Mouse (Mus musculus) frontal cortex, postnatal 14 days (tissue): Measurements from ENCODE around the gene Ranbp17.

Experiments used
- DNase-seq, 2 experiments: peaks; one replicate each; pipeline ENCODE4 v3.0.0; 2022; ENCODE audit warnings: low spot score in 2 of 2

The Ranbp17 gene

DNA sequence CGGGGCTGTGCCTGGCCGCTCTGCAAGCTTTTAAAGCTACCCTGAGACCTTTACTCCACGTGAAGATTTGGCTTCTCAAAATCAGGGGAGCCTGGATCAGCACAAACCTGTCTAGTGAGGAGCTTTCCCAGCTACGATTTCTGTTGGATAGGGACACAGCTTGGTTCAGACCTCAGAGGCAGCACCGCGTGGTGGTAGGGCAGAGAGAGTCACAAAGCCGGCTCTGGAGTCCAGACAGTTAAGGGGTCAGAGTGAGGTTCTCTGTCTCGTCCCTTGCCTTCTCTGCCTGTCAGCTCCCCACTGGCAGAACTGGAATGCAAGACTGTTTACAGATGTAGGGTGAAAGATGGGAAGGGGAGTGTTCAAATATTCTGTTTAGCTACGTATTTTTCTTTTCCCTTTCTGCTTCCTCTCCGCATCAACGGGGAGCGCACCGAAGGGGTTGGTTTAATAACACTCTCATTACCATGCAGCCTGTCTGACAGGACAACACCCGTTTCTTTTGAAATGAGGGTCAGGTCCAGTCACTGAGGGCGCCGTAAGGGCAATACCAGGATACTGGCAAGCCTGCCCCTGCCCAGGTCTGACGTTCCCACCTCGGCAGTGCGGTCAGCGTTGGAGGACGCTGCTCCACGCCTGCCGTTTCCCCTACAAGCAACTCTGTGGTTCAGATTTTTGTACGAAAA lies 317.0 kb downstream of the Ranbp17 start:
- no peak for DNase-seq

DNA sequence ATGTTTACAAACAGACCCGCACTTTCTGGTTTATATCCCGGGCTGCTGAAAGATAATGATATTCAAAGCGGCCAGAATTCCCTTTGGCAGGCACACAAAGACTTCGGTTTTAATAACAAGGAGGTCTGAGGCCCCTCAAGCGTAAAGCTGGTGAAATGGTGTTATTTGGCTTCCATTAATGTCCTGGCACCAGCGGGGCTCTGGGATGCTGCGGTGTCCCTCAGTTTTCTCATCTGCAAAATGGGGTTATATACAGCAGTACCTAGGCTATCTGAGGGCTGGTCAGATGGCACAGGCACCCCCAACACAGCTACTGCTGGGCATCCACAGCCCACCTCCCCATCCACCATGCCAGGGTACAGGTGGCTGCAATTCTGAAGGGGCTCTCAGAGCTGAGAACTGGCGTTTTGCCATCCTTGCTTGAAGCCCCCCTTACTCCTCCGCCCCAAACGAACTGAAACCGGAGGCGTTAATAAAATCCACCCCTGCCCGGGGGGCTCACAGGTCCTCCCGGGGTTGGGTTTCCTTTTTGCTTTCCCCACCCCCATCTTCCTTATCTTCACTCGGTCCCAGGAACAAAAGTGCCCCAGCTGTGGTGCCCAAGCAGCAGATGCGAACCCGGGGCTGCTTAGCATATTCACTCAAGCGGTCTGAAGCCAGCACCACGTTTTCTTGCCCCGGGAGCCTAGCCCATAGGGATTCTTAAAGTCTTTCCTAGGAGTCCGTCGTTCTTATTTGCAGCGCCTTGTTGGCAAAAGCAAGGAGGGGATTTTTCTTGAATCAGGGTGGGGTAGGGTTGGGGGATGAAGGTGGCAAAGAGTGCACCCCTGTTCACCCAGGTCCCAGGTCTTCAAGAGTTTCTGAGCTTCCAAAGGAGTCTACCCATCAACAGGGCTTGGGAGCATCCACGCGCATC lies 317.8 kb downstream of the Ranbp17 start:
- no peak for DNase-seq

DNA sequence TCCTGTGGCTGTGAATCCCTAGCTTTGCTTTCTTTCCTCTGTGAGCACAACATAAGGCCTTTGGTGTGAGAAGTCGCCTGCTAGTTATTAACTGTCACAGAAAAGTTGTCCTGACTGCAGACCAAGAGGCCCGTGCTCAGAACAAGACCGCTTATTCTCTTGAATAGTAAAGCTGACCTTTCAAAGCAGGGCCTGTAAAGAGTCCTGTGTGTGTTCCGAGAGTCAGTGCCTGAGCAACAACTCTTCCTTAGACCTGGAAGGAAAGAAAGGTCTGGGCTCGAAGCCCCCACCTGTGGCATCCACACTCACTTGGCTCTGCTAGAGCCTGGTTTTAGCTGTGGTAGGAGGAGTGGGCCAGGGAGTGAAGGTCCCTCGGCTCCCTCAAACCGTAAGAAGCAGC lies 318.5 kb downstream of the Ranbp17 start:
- no peak for DNase-seq

DNA sequence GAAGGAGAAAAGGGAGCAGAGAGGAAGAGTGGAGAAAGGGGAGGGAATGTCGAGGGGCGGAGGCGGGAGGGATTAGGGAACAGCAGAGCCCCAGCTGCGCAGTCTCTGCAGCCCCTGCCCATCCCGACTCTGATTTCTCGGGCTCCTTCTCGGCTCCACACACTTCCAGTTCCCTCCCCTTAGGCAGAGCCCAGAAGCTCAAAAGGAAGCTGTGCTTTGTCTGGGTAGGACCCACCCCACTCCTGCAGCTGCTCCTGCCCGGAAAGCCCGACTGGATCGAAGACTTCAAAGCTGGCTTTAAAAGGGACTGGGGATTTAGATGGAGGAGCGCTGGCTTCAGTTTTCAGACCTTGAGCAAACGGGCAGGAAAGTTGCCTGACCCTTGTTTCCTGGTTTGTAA lies 319.9 kb downstream of the Ranbp17 start:
- no peak for DNase-seq

DNA sequence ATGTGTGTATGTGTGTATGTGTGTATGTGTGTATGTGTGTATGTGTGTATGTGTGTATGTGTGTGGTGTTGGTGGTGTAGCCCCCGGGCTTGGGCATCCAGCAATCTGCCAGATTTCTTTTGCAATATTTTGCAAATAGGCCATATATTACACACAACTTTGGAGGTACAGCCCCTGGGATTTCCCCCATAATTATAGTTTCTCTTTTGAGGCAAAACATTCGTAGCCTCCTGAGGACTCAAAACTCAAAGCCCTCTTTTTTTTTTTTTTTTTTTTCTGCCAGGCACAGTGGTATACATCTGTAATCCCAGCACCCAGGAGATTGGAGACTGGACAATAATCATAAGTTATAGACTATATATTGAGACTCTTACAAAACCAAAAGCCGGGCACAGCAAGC lies 331.7 kb downstream of the Ranbp17 start:
- DNase-seq = no peak

DNA sequence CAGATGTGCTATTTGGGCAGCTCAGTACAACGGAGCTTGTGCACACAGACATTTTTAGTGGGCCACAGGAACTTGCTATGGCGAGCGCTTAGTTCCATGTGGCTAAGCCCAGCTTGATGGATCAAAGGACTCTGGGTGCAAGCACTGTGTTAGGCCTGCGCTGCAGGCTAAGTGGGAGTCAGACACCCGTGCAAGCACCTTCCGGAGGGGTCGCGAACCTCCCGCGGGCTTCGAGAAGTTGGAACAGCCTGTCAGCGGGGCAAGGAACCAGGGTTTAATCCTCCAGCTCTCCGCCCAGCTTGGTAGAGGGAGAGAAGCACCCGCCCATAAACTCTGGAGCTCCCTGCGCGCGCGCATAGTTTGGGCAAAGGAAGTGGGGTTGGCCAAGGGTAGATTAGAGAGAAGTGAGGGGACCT lies 332.8 kb downstream of the Ranbp17 start:
- no peak for DNase-seq

DNA sequence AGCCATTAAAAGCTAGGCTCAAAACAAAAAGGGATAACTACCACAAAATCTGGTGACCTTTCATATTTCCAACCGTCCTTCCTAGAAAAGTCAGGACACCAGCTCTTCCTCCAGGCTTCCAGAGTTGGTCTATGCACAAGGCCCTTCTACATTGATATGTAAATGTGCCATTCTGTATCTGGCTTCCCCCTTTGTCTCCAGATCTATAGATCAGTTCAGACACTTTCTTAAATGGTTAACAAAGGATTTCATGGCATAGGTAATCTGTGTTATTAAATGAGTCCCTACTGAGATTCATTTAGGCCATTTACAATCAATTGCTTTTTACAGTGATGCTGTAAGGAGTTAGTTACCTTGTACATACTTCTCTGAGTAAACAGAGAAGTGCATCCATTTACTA lies 333.7 kb downstream of the Ranbp17 start:
- DNase-seq = no peak

DNA sequence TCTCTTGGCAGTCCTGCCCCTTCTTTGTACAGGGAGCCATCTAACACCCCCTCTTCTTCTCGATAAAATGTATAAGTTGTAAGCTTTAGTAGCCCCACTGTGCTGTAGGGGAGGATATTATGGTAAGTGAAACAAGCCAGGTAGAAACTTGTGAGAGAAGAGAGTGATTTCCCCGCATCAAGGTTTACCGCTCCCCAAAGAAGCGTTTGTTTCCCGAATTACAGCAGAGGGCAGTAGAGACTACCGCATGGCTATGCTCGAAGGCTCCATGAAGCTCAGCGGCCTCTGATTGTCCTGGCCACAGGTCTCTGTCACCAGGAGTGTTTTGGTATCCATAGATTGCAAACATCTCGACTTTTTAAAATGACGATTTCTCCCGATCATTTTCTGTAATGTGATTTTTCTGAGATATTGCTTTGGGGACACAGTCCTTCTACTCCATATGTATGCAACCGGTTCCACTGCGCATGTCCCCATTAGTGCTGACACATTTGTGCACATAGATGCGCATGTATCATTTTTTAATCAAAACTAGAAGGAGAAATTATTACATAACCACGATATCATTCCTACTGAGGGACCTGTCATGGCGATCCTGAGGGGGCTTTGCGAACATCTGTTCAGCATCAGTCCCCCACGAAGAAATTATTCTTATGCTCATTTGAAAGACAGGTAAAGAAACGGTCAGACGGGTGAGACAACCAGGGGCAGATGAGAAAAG lies 336.9 kb downstream of the Ranbp17 start:
- DNase-seq = peak in 1 of 2 experiments; percentile 38

DNA sequence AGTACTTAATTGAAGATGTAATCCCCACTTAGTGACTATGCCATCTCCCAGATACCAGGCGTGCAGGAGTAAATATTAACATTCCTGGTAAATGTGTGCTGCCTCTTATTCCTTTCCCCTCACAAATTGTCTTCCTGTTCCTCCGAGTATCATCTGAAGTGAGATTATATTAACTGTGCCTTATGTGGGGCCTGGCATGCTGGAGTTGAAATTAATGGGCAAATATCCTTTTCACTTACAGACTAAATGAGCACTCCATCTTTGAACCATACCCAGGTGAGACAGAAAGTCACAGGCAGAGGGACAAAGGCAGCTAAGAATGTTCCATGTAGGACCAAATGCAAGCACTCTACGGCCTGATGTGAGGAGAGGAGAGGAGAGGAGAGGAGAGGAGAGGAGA lies 337.8 kb downstream of the Ranbp17 start:
- no peak for DNase-seq

DNA sequence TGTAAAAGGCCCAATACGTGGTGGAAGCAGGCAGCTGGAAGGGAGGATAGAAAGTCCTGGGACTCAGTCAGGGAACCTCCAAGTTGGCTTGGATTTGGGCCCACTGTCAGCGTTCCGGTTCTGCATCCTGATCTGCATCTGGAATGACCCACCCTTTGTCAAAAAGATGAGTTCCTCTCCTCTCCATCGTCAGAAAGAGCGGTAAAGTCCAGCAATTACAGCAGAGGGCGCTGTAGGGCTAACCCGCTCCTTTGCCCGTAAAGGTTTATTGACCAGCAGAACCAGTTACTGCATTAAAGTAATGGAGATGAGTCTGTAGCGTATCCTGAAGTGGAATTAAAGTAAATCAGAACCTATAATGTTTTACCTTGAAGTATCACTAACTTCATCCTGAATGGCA lies 343.1 kb downstream of the Ranbp17 start:
- peak in 1 of 2 experiments; percentile 39 for DNase-seq

DNA sequence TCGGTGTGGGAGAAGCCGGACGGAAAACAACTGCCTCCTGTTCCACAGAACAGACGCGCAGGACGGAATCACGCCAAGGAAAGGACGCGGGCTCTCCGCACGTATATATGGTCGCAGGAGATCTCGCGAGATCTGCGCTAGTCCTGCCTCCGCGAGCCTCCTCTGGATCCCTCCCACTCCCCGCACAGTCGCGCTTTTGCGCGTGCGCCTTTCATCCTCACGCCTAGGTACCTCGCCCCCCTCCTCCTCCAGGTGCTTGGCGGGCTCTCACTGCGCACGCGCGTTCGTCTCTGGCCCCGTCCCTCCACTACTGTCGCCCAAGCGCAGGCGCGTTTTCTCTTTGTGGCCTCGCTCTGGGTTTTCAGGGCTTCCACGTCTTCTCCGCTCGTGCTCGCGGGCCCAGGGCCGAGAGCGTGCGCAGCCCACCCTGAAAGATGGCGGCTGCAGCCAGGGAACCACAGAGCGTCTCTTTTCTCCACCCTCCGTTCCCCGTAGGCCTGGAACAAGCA lies 350.5 kb downstream of the Ranbp17 start, which contains the start of gene Npm1:
TSS of gene Npm1 (minus strand) at position 209 of the 509 bp plus-strand sequence.
- peak; percentile 99 for DNase-seq

DNA sequence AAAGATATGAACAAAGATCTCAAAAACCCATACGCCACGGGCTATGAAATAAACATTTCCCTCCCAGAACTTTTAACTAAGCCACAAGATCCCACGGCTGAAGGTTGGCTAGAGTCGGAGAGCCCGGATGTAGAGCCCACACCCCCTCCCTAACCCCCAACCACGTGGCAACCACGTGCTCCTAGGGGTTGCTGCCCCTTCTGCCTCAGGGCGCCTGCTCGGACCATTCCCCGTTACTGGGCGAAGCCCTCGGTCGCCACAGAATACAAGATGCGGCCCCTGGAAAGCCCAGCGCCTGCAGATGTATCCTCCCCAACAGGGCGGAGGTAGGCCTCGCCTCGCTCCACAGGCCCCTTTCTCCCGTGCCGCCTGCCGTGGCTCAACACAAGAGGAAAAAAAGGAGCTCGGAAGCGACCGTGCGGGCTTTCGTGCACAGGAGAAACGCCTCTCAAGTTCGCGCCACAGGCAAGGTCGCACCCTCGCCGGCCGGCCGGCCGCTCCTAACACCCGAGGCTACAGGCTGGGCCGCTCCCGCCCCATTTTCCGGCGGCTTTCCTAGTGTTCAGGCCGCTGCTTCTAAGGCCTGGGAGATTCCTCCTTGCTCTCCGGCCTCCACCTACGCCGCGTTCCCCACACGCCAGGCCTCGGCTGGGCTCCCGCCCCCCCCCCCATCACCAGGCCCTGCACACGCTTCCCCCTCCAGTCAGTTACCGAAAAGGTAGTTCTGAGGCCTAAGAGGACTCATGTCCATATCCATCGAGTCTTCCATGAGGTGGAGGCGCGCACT lies 351.1 kb downstream of the Ranbp17 start:
- DNase-seq = peak; percentile 42 to 62
